Mouse (Mus musculus): ENCODE results near the gene Bcl2a1a. TPM values are rescaled to one million over a fixed set of nuclear protein-coding genes. Genes with fewer than 3 reads are reported as not detected.

Gene Bcl2a1a
- total RNA-seq (2023): 10 to 100 TPM; 42.0 to 45.2 TPM

DNA sequence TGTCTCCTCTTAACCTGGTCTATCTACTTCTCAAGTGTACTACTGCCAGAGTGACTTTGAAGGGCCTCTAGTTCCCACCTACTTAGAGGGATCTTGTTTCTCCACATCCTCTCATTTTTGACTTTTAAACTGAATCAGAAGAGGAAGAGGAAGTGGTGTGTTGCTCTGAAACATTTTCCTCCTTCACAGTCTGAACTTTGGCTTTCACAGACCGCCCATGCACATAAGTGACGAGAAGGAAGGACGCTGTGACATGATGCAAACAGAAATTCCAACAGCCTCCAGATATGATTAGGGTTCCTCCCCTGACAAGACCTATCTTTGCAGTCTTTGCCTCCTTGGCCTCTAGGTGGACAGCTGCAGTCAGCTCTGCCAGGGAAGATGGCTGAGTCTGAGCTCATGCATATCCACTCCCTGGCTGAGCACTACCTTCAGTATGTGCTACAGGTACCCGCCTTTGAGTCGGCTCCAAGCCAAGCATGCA is at the start of gene Bcl2a1a:
TSS of gene Bcl2a1a (plus strand) at position 231 of the 484 bp plus-strand sequence.

Other genes with a start within 250 kb of the Bcl2a1a start
- gene Mthfsl, start 236.6 kb upstream of the Bcl2a1a start, total RNA-seq (2023): 10 to 100 TPM; 69.9 to 70.2 TPM
- 10 to 100 TPM; 33.4 to 50.4 TPM for gene Bcl2a1d, start 225.0 kb upstream of the Bcl2a1a start, total RNA-seq (2023)
- not detected for gene Trim43c, start 117.7 kb upstream of the Bcl2a1a start, total RNA-seq (2023)
- gene Trim43b, start 135.9 kb downstream of the Bcl2a1a start, total RNA-seq (2023): not detected
- 10 to 100 TPM; 77.6 to 96.3 TPM for gene Bcl2a1b, start 242.3 kb downstream of the Bcl2a1a start, total RNA-seq (2023)
- 10 to 100 TPM in 1 of 2 experiments, 1 to 10 TPM in 1; 7.6 to 10.9 TPM for gene Gm29094, start 242.5 kb downstream of the Bcl2a1a start, total RNA-seq (2023)